1 mouse cellular context compared by ENCODE assay signal in the genomic region with DNA sequence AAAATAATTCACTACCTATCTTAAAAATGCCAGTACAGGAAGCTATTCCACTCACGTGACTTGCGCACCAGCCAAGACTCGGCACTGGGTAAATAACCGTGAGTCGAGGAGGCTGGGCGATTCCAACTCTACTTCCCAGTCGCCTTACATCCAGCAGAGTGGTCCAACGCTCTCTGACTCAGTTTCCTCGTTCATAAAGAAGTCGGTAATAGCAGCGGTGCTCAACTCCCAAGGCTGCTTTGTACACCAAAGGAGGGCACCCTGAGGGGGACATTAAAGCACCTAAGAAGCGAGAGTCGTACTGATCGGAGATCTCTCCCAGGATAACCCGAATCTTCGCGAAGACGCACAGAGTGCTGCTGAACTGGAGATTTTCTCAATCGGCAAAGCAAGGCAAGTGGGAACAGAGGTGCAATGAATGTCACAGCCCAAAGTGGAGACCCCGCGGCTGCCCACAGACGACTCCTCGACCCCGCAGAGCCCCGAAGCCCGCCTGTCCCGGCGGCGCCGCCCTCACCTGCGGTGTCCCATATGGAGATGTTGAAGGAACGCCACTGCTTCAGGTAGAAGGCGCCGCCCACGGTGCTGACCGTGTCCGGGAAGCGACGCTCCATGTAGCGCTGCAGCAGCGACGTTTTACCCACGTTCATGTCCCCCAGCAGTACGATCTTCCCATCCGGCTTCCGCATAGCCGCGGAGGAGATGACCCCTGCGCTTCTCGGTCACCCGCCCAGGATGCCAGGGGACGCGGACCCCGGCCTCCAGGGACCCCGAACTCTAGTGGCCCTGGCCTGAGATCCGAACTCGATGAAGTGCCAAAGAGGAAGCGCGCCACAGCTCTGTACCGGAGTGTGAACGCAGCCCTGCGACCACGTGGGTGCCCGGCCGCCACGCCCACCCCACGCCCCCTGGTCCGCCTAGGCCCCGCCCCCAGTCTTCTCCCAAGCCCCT.
TF ChIP-seq lines count a peak whose summit lies in the region.

A gene (minus strand): TSS at position 900 of the 951 bp plus-strand sequence.

TF ChIP-seq in MEL, 35 proteins besides CTCF, POLR2A, EP300 and RAD21 (continued from another document):
- TF ChIP-seq MAZ (IDR thresholded peaks at IDR 0.05; ENCODE audit: low read depth, low read length): no peak
- no peak; the same call in 1 of the 2 replicates for TF ChIP-seq ZMIZ1 (IDR thresholded peaks at IDR 0.05; ENCODE audit: low read depth, low read length)
- no peak for TF ChIP-seq POLR2AphosphoS5 (IDR thresholded peaks at IDR 0.05; ENCODE audit: borderline replicate concordance, low read depth, low read length)
- TF ChIP-seq MYB (IDR thresholded peaks at IDR 0.05; ENCODE audit: low read depth, low read length): no peak
- peak; percentile 36 to 79; a peak in 3 of 4 replicates for TF ChIP-seq USF2 (IDR thresholded peaks at IDR 0.05; ENCODE audit: borderline replicate concordance in 1 of 2, insufficient read depth in 1 of 2, low read depth in 1 of 2, low read length in 2 of 2)
- no peak for TF ChIP-seq CHD2 (IDR thresholded peaks at IDR 0.05; ENCODE audit: low read length)
- no peak for TF ChIP-seq UBTF (IDR thresholded peaks at IDR 0.05; ENCODE audit: borderline replicate concordance, insufficient read depth, low read depth, low read length)
- TF ChIP-seq CHD1 (IDR thresholded peaks at IDR 0.05; ENCODE audit: low read depth, low read length): no peak
- TF ChIP-seq JUND (IDR thresholded peaks at IDR 0.05; ENCODE audit: low read depth, low read length): no peak
- no peak for TF ChIP-seq MEF2A (IDR thresholded peaks at IDR 0.05; ENCODE audit: extremely low read depth, insufficient replicate concordance, low read depth, low read length, poor library complexity, severe bottlenecking)
- TF ChIP-seq ETS1 (IDR thresholded peaks at IDR 0.05; ENCODE audit: low read depth, low read length): peak; percentile 47; the same call in 1 of the 2 replicates
- TF ChIP-seq TBP (IDR thresholded peaks at IDR 0.05; ENCODE audit: low read depth, low read length): peak; percentile 17; the same call in 1 of the 2 replicates
- peak; percentile 71 for TF ChIP-seq HCFC1 (IDR thresholded peaks at IDR 0.05; ENCODE audit: low read depth, low read length)
- no peak for TF ChIP-seq MAFK (IDR thresholded peaks at IDR 0.05; ENCODE audit: borderline replicate concordance, low read depth, low read length)
- TF ChIP-seq BHLHE40 (IDR thresholded peaks at IDR 0.05; ENCODE audit: borderline replicate concordance, low read depth, low read length): peak; percentile 95
- no peak for TF ChIP-seq ZKSCAN1 (IDR thresholded peaks at IDR 0.05; ENCODE audit: low read depth, low read length)
- TF ChIP-seq ELF1 (IDR thresholded peaks at IDR 0.05; ENCODE audit: low read depth, low read length): no peak
- TF ChIP-seq ZNF384 (IDR thresholded peaks at IDR 0.05; ENCODE audit: low read depth, low read length): no peak
- TF ChIP-seq SIN3A (IDR thresholded peaks at IDR 0.05; ENCODE audit: low read length): peak; percentile 73
- TF ChIP-seq GATA1 (IDR thresholded peaks at IDR 0.05; ENCODE audit: low read depth, low read length): no peak
- no peak for TF ChIP-seq SMC3 (IDR thresholded peaks at IDR 0.05; ENCODE audit: low read depth, low read length)
- no peak for TF ChIP-seq KAT2A (conservative IDR thresholded peaks at IDR 0.05; ENCODE audit: low read depth, low read length)
- peak; percentile 50 for TF ChIP-seq NELFE (IDR thresholded peaks at IDR 0.05; ENCODE audit: low read depth, low read length)
- peak; percentile 44; the same call in 1 of the 2 replicates for TF ChIP-seq NRF1 (IDR thresholded peaks at IDR 0.05; ENCODE audit: insufficient read depth, low read depth, low read length, poor library complexity, severe bottlenecking)
- peak; percentile 94 for TF ChIP-seq MXI1 (IDR thresholded peaks at IDR 0.05; ENCODE audit: low read depth, low read length)
- peak; percentile 95 for TF ChIP-seq USF1 (IDR thresholded peaks at IDR 0.05; ENCODE audit: low read depth, low read length)
TF ChIP-seq in MEL: peak in this region for 12.
